Mouse (Mus musculus) stomach, embryonic 15.5 days (tissue): ENCODE results near the gene Soga1. TPM values are rescaled to one million over a fixed set of nuclear protein-coding genes. Genes with fewer than 3 reads are reported as not detected.

Experiments used
- ATAC-seq: fragments of 200-750 bp; cut with Nextera tagmentation; 2 replicates; pipeline ENCODE4 v1.8.0; 2017; ENCODE audit warnings: low read depth, moderate number of reproducible peaks, moderate TSS enrichment; ENCODE audit not compliant: insufficient read depth, low FRiP score
- H3K27ac ChIP-seq: fragments of 300-500 bp; sonication (generic); 2 replicates; pipeline ENCODE4 v1.5.1; 2015; ENCODE audit warnings: mild to moderate bottlenecking, inconsistent platforms
- H3K27me3 ChIP-seq: fragments of 300-500 bp; sonication (generic); replicated peaks from 2 replicates; pipeline ENCODE4 v1.6.1; 2015; ENCODE audit warnings: inconsistent platforms
- H3K36me3 ChIP-seq: fragments of 300-500 bp; sonication (generic); 2 replicates; pipeline ENCODE4 v1.6.1; 2015; ENCODE audit warnings: inconsistent platforms
- H3K4me1 ChIP-seq: fragments of 300-500 bp; sonication (generic); 2 replicates; pipeline ENCODE4 v1.6.1; 2015; ENCODE audit warnings: inconsistent platforms
- H3K4me2 ChIP-seq: fragments of 300-500 bp; sonication (generic); 2 replicates; pipeline ENCODE4 v1.6.1; 2015; ENCODE audit warnings: mild to moderate bottlenecking, inconsistent platforms
- H3K4me3 ChIP-seq: fragments of 300-500 bp; sonication (generic); replicated peaks from 2 replicates; pipeline ENCODE4 v1.5.1; 2015; ENCODE audit warnings: inconsistent platforms
- H3K9ac ChIP-seq: fragments of 300-500 bp; sonication (generic); 2 replicates; pipeline ENCODE4 v1.6.1; 2015; ENCODE audit warnings: inconsistent platforms
- H3K9me3 ChIP-seq: fragments of 300-500 bp; sonication (generic); 2 replicates; pipeline ENCODE4 v1.6.1; 2016; ENCODE audit warnings: inconsistent platforms
- WGBS: fragments of 180-500 bp; shearing (Covaris S2); methylation state at CpG from one replicate; pipeline ENCODE4 v1.1.7; 2015; 5-methylcytosine and 5-hydroxymethylcytosine counted together
- polyA plus RNA-seq: library from polyadenylated mRNA; unstranded; fragments of >200 nt; fragmentation: Nextera tagmentation; extraction: Ambion mirVana; gene quantifications from 2 replicates; pipeline ENCODE4 v1.2.1, GENCODE M21; 2015

The Soga1 gene
- polyA plus RNA-seq, 1 experiment from 2014 or later = 3.6 TPM

GRCm38 (mm10) chr2:156991470-156992319 lies 87.4 kb downstream of the Soga1 start, which contains the start of gene Ndrg3:
Gene Ndrg3 (minus strand): TSS chr2:156992056.
- peaks cover 11% of the 10 kb centered on the region; the same call in 1 of the 2 replicates for H3K4me1 ChIP-seq
- peak within 1 kb of the TSS; percentile 74 for H3K4me2 ChIP-seq
- peak within 1 kb of the TSS; percentile 55; the same call in 1 of the 2 replicates for H3K27ac ChIP-seq
- 0 out of 2 replicates have a peak, but pooled peaks cover 7% of the 10 kb centered on the region for H3K36me3 ChIP-seq
- ATAC-seq = peak; percentile 97
- H3K9me3 ChIP-seq = no peaks in the 10 kb centered on the region
- peak within 1 kb of the TSS; percentile 70 for H3K4me3 ChIP-seq
- H3K9ac ChIP-seq = peak within 1 kb of the TSS; percentile 62
- no peaks in the 10 kb centered on the region for H3K27me3 ChIP-seq
- WGBS = under 1% methylated on average over 66 of the region's 66 CpGs

GRCm38 (mm10) chr2:156990727-156991431 lies 88.2 kb downstream of the Soga1 start:
- Histone ChIP-seq H3K27me3 (no peaks in the 10 kb centered on the region), H3K27ac (no peak overlapping the region), H3K9ac (peak overlapping the region; percentile 62), H3K36me3 (0 out of 2 replicates have a peak, but pooled peaks cover 6% of the 10 kb centered on the region), H3K4me1 (peaks cover 11% of the 10 kb centered on the region; the same call in 1 of the 2 replicates), H3K4me3 (peak overlapping the region; percentile 70), H3K4me2 (peak overlapping the region; percentile 74), H3K9me3 (no peaks in the 10 kb centered on the region)
- no peak for ATAC-seq
- 5% methylated on average over 16 of the region's 16 CpGs for WGBS

- WGBS = 57% methylated on average over 3 of the region's 3 CpGs
- no peaks in the 10 kb centered on the region for H3K27me3 ChIP-seq
- peaks cover 11% of the 10 kb centered on the region; the same call in 1 of the 2 replicates for H3K4me1 ChIP-seq
- no peaks in the 10 kb centered on the region for H3K36me3 ChIP-seq
- no peak overlapping the region for H3K27ac ChIP-seq
- no peak for ATAC-seq
- no peaks in the 10 kb centered on the region for H3K9me3 ChIP-seq
- H3K4me3 ChIP-seq = no peak overlapping the region
- H3K9ac ChIP-seq = no peak overlapping the region
- H3K4me2 ChIP-seq = no peak overlapping the region
Observed at GRCm38 (mm10) chr2:156987316-156987715, 91.7 kb downstream of the Soga1 start.

GRCm38 (mm10) chr2:156982864-156983263 lies 96.2 kb downstream of the Soga1 start:
- no peaks in the 10 kb centered on the region for H3K9me3 ChIP-seq
- H3K27me3 ChIP-seq = no peaks in the 10 kb centered on the region
- H3K4me2 ChIP-seq = no peak overlapping the region
- ATAC-seq = no peak
- H3K4me1 ChIP-seq = no peaks in the 10 kb centered on the region
- H3K27ac ChIP-seq = 0 out of 2 replicates have a peak overlapping the region, but pooled peaks have one; percentile 42
- 65% methylated on average over 2 of the region's 2 CpGs for WGBS
- no peaks in the 10 kb centered on the region for H3K36me3 ChIP-seq
- no peak overlapping the region for H3K9ac ChIP-seq
- H3K4me3 ChIP-seq = no peak overlapping the region

- no peaks in the 10 kb centered on the region for H3K4me1 ChIP-seq
- no peak overlapping the region for H3K4me3 ChIP-seq
- no peaks in the 10 kb centered on the region for H3K27me3 ChIP-seq
- H3K9ac ChIP-seq = no peak overlapping the region
- H3K4me2 ChIP-seq = no peak overlapping the region
- H3K9me3 ChIP-seq = no peaks in the 10 kb centered on the region
- no peak overlapping the region for H3K27ac ChIP-seq
- H3K36me3 ChIP-seq = no peaks in the 10 kb centered on the region
- ATAC-seq = no peak
- 78% methylated on average over 4 of the region's 4 CpGs for WGBS
Observed at GRCm38 (mm10) chr2:156981291-156981690, 97.8 kb downstream of the Soga1 start.

- H3K36me3 ChIP-seq = no peaks in the 10 kb centered on the region
- H3K27me3 ChIP-seq = no peaks in the 10 kb centered on the region
- 79% methylated on average over 2 of the region's 2 CpGs for WGBS
- H3K4me2 ChIP-seq = no peak overlapping the region
- no peak for ATAC-seq
- H3K4me3 ChIP-seq = no peak overlapping the region
- no peak overlapping the region for H3K9ac ChIP-seq
- H3K27ac ChIP-seq = no peak overlapping the region
- H3K9me3 ChIP-seq = no peaks in the 10 kb centered on the region
- no peaks in the 10 kb centered on the region for H3K4me1 ChIP-seq
Observed at GRCm38 (mm10) chr2:156980059-156980458, 99.0 kb downstream of the Soga1 start.

GRCm38 (mm10) chr2:156976711-156977110 lies 102.3 kb downstream of the Soga1 start:
- Histone ChIP-seq H3K4me1 (no peaks in the 10 kb centered on the region), H3K9me3 (no peaks in the 10 kb centered on the region), H3K27me3 (no peaks in the 10 kb centered on the region), H3K4me3 (no peak overlapping the region), H3K9ac (no peak overlapping the region), H3K27ac (no peak overlapping the region), H3K4me2 (no peak overlapping the region), H3K36me3 (no peaks in the 10 kb centered on the region)
- no peak for ATAC-seq

GRCm38 (mm10) chr2:156974967-156975366 lies 104.1 kb downstream of the Soga1 start:
- 42% methylated on average over 2 of the region's 2 CpGs for WGBS
- Histone ChIP-seq H3K36me3 (no peaks in the 10 kb centered on the region), H3K9ac (no peak overlapping the region), H3K4me3 (no peak overlapping the region), H3K27me3 (no peaks in the 10 kb centered on the region), H3K27ac (no peak overlapping the region), H3K9me3 (no peaks in the 10 kb centered on the region), H3K4me1 (no peaks in the 10 kb centered on the region), H3K4me2 (no peak overlapping the region)
- ATAC-seq = no peak

- no peaks in the 10 kb centered on the region for H3K4me1 ChIP-seq
- no peaks in the 10 kb centered on the region for H3K9me3 ChIP-seq
- ATAC-seq = no peak
- no peak overlapping the region for H3K9ac ChIP-seq
- 82% methylated on average over 5 of the region's 5 CpGs for WGBS
- H3K4me2 ChIP-seq = no peak overlapping the region
- no peak overlapping the region for H3K4me3 ChIP-seq
- H3K27ac ChIP-seq = no peak overlapping the region
- H3K27me3 ChIP-seq = no peaks in the 10 kb centered on the region
- no peaks in the 10 kb centered on the region for H3K36me3 ChIP-seq
Observed at GRCm38 (mm10) chr2:156973316-156974100, 105.5 kb downstream of the Soga1 start.

- H3K4me2 ChIP-seq = no peak overlapping the region
- no peak overlapping the region for H3K4me3 ChIP-seq
- no peak overlapping the region for H3K27ac ChIP-seq
- no peak for ATAC-seq
- H3K9ac ChIP-seq = no peak overlapping the region
- H3K9me3 ChIP-seq = no peaks in the 10 kb centered on the region
- H3K27me3 ChIP-seq = no peaks in the 10 kb centered on the region
- 68% methylated on average over 7 of the region's 7 CpGs for WGBS
- H3K36me3 ChIP-seq = no peaks in the 10 kb centered on the region
- H3K4me1 ChIP-seq = no peaks in the 10 kb centered on the region
Observed at GRCm38 (mm10) chr2:156970253-156970652, 108.8 kb downstream of the Soga1 start.

GRCm38 (mm10) chr2:156968501-156968900 lies 110.6 kb downstream of the Soga1 start:
- H3K9ac ChIP-seq = no peak overlapping the region
- no peak overlapping the region for H3K4me2 ChIP-seq
- no peaks in the 10 kb centered on the region for H3K9me3 ChIP-seq
- H3K36me3 ChIP-seq = no peaks in the 10 kb centered on the region
- 73% methylated on average over 4 of the region's 4 CpGs for WGBS
- no peak for ATAC-seq
- H3K27ac ChIP-seq = no peak overlapping the region
- no peaks in the 10 kb centered on the region for H3K4me1 ChIP-seq
- H3K27me3 ChIP-seq = no peaks in the 10 kb centered on the region
- H3K4me3 ChIP-seq = no peak overlapping the region
